9 mouse cellular contexts compared by ENCODE assay signal in genomic region chr17:83990421-83991365, GRCm38 (mm10).
DNase-seq lines count a peak whose midpoint lies in the region; ATAC-seq lines count a peak whose summit lies in the region.
"Had no signal": no experiment of that assay in that cellular context is flagged by ENCODE, and none has a peak within 500 bp of the region (broad histone marks: within the 10 kb centered on the region; RNA-seq: fewer than 3 reads in every experiment).

No protein-coding gene starts in this region.

- H3K27me3 ChIP-seq in heart, embryonic 13.5 days (replicated peaks), result no peaks in the 10 kb centered on the region
- no peaks in the 10 kb centered on the region for H3K27me3 ChIP-seq in megakaryocyte, embryonic 14.5 days (replicated peaks)

- no peak overlapping the region for H3K4me3 ChIP-seq in heart, embryonic 13.5 days
- peak overlapping the region; percentile 64 for H3K4me3 ChIP-seq in megakaryocyte, embryonic 14.5 days (replicated peaks)

- no peaks in the 10 kb centered on the region for H3K36me3 ChIP-seq in heart, embryonic 13.5 days
- H3K36me3 ChIP-seq in megakaryocyte, embryonic 14.5 days (replicated peaks; ENCODE audit: low read length), result no peaks in the 10 kb centered on the region

- 54% methylated on average over 13 of the region's 13 CpGs for WGBS in heart, embryonic 13.5 days

- ATAC-seq in heart, embryonic 13.5 days (ENCODE audit: extremely low read depth, insufficient number of reproducible peaks, low FRiP score, low TSS enrichment), result peak; percentile 51; the same call in 1 of the 2 replicates

- H3K9ac ChIP-seq in heart, embryonic 13.5 days, result no peak overlapping the region

- peak; percentile 67 for DNase-seq in R1 (ENCODE audit: low read depth, low spot score)
- peak; percentile 87 for DNase-seq in embryo, embryonic 10.5 days (ENCODE audit: low spot score)
- DNase-seq in kidney, postnatal 25 days, result peak; percentile 67 to 87
- DNase-seq in cerebellum, adult 18-20 months, result no peak
- no peak for DNase-seq in cerebellum, adult 8-10 months
- DNase-seq in layer of hippocampus, postnatal 36 days, result no peak

- H3K27ac ChIP-seq in heart, embryonic 13.5 days (replicated peaks), result peak overlapping the region; percentile 80
- H3K27ac ChIP-seq: macrophage had no signal

- peaks cover 52% of the 10 kb centered on the region for H3K4me1 ChIP-seq in heart, embryonic 13.5 days
- peaks cover 94% of the 10 kb centered on the region for H3K4me1 ChIP-seq in megakaryocyte, embryonic 14.5 days

- H3K4me2 ChIP-seq in heart, embryonic 13.5 days, result no peak overlapping the region

- H3K9me3 ChIP-seq in heart, embryonic 13.5 days, result no peaks in the 10 kb centered on the region
- no peaks in the 10 kb centered on the region for H3K9me3 ChIP-seq in megakaryocyte, embryonic 14.5 days

Comparison
In these comparisons a context has a peak if more than half of its experiments do, and no peak if none do; other contexts are left out.
1. DNase-seq: peak in R1 (single experiment), embryo, embryonic 10.5 days (single experiment) and kidney, postnatal 25 days (2 of 2); none in cerebellum, adult 18-20 months (0 of 2), cerebellum, adult 8-10 months (single experiment) and layer of hippocampus, postnatal 36 days (0 of 2).